Mouse (Mus musculus) MN1 (cell line): ENCODE measurements at regions not wholly inside any gene's neighbourhood (a gene's known extent, or its start where the extent isn't known, plus 50 kb on each side); places are given as distances from the start of the nearest gene placed in this dataset.

Experiments
- DNase-seq: peaks from one replicate; pipeline ENCODE4 v3.0.0-alpha.2; 2016; ENCODE audit warnings: low spot score

DNA sequence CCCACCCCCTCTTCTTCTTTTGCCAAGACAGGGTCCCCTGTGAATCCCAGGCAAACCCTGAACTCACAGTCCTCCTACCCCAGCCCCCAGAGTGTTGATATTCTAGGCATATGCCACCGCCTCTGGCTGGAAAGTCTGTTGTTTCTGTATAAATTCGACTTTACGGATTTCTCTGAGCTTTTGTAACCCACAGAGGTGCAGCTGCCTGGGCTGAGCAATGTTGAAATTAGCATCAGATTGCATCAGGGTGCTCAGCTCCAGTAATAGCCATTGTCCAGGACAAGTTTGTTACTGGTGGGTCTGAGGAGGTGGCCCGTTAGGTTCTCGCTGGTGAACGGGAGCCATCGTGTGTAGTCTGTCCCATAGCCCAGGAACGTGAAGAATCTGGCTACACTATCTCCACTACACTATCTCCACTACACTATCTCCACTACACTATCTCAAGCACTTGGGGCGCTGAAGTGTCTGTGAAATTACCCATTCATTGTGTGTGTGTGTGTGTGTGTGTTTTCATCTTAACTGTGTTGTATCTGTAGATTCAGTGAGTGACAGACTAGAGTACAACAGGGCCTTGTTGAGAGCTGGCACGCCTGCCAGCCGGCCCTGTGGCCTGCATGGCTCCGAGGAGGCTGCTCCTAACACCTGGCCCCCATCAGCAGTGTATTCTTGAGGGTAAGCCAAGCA, 92.4 kb upstream of the Hnrnpk start:
- peak; percentile 22 for DNase-seq

DNA sequence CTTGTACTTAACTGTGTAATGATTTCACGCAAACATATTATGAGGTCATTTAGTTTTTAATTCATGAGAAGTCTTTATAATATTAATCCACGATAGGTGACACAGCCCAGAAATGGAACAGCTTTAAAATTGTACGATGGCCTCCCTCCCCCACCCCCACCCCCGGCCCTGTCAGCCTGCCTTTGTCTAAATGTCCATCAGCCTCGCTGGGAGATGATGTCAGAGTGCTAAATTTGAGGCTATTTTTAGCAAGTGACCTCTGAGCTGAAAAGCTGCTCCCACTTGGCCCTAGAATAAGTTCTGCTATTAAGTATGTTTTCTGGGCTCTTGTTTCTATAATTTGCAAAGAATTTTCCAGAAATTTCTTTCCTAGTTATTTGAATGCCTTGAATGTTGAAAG, 91.6 kb upstream of the Hnrnpk start:
- peak; percentile 21 for DNase-seq

DNA sequence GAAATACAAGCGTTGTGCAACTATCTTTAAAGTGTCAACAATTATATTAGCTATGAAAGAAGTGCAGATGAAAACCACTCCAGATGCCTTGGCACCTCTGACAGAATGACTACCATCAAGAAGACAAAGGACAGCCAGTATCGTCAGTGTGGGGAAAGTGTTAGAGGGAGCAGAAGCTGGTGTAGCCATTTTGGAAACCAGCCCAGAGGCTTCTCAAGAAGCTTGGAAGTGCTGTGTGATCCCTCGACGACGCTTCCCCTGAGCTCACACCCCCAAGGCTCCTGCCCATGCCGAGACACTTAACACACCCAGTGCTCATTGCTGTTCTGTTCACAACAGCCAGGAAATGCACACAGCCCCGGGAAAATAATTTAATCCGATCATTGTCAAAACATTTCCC, 87.7 kb upstream of the Hnrnpk start:
- no peak for DNase-seq

DNA sequence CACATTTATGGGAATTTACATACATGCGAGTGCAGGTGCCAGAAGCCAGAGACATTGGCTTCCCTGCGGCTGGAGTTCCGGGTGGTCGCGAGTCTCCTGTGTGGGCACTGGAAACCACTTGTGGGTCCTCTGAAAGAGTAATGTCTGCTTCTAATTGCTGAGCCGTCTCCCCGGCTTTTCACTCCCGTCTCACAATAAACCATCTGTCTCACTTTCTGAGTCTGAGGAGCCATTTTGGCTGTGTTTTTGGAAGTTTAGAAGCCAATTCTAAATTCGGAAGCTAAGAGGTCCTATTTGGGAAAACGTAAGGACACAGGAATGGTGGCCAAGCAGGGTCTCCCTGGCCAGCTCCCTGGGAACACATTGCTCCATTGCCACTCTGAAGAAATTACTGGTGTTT, 81.9 kb upstream of the Hnrnpk start:
- no peak for DNase-seq

DNA sequence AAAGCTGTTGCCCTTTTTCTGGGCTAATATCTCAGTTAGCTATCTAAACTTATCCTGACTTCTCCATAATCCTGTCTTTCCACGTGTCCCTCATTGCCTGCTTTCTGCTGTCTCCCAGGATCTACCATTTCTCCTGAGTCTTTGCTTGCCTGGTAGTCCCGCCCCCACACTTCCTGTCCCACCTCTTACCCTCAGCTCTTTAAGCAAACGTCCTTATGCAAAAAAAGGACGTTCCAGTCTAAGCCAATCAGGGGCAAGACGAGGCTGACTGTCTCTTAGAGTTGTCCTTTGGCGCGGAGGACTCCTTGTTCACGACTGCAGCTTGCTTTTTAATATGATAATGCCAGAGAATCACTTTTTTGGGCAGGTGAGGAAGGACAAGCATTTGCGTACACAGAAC, 79.6 kb upstream of the Hnrnpk start:
- DNase-seq: no peak

DNA sequence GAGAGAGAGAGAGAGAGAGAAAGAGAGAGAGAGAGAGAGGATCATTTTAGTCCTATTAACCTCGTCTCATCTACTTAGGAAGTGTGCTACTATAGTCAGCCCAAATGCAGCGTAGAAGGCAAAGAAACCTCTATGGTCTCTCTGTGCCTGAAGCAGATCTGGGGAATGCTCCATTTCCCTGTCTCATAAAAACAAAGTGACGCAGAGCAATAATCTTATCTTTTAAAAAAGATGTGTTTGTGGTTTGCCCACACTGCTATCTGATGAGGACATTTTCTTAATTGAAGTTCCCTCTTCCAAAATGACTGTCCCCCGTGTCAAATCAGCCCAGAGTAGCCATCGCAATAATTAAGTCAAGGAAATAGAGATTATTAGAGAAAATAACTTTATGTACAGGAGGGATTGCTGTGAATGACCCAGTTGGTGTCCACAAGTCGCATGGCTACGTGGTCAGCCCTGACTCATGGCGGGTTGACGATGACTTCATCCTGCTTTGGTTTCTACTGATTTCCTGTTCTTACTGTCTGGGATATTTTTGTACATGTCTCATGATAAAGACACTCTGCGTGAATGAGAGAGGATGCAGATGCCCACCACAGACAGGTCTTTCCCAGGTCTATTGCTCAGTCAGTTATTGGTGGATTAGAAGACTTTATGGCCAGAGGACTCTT, 77.9 kb upstream of the Hnrnpk start:
- DNase-seq: peak; percentile 15

DNA sequence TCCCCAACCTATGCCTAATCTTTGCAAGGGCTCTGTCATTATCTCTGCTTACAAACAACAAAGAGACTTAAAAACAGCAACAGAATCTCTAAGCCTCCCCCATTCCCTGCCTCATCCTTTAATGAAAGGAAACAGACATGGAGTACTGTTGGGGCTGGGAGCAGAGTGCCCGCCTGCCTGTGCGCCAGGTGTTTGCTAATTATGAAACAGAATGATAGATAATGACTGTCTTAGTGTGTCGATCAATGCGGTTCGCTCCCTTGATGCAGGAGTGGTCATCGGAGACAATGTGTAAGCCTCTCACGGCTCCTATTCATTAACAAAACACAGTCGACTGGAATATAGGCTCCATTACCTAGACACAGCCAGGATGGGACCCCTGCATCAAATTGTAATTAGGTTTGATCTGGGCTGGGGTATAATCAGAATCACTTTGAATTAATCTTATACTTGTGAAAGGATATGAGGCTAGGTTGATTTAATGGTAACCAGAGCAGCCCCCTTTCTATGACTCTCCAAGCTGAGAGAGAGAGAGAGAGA, 77.3 kb upstream of the Hnrnpk start:
- DNase-seq: no peak

DNA sequence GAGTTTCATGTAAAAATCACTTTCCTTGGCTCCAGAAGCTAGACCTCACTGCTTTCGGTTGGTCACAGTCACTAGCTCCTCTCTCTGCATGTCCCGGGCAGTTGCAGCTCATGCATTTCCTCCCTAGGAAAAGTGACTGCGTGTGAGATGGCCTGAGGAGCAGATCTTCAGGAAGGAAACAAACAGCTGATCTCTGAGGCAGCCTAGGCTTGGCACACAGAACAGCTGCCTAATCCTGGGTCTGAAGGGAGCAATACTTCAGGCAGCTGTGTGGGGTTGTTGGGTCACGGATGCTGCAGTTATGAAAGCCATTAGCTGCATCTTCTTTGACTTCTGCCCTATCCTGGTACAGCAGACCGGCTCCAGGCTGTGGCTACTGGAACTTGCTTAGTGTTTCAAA, 75.3 kb upstream of the Hnrnpk start:
- no peak for DNase-seq

DNA sequence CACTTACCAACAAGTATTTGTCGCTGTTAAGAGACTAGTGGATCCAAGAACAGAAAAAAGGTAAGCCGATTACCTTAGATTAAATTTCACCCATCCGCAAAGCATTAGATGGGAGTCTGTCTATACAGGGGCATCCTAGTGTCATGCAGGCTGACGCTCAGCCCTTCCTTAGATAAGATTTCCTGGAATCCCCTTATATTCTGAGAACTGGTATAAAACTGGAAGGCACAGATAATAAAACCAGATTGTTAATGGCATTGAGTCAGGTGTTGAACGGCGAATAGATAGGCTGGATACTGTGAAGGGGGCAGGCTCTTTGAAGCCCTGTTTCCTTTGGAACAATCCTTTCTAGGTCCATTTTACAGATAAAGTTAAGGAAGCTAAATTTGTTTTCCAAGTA, 74.1 kb upstream of the Hnrnpk start:
- DNase-seq: no peak

DNA sequence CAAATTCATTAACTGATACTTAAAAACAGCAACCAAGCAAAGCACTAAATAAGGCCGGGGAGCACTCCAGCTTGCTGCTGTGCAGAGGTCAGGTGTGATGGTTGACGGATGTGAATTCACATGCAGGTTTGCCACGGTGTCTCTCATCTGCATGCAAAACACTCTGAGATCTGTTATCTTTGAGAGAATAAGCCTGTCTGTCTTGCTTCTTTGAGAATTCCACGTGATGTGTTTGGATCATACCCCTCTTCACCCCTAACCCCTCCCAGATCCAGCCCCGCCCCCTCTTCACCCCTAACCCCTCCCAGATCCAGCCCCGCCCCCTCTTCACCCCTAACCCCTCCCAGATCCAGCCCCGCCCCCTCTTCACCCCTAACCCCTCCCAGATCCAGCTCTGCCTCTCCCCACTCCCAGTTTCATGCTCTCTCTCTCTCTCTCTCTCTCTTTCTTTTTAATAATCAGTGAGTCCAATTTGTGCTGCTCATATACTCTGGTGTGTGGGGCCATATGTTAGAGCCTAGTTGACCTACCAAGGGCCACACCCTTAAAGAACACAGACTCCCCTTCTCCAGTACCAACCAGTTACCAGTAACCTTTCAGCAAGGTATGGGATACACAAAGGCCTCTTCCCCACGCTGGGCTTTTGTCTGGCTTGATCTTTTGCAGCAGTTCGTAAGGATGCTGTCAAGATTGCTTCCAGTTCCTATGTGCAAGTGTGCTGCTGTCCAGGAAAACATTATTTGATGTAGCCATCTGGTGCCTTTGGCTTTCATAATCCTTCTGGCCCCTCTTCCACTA, 73.1 kb upstream of the Hnrnpk start:
- DNase-seq: no peak

DNA sequence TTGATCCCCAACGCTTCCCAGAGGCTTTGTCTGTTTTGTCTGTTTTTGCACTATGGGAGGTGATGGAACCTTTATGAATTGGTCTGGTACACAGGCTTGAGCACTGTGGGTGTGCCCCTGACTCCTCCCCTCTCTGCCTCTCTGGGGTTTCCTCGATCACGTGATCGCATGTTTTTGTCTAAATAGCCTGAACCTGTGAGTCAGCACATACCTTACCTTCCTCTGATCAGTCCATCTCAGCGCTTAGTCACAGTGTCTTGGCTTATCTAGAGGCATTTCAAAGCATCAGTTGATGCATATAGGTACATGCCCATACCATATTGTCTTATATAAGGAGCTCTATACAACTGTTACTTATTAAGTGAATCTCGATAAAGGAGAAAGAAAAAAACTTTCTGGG, 72.4 kb upstream of the Hnrnpk start:
- DNase-seq: no peak

DNA sequence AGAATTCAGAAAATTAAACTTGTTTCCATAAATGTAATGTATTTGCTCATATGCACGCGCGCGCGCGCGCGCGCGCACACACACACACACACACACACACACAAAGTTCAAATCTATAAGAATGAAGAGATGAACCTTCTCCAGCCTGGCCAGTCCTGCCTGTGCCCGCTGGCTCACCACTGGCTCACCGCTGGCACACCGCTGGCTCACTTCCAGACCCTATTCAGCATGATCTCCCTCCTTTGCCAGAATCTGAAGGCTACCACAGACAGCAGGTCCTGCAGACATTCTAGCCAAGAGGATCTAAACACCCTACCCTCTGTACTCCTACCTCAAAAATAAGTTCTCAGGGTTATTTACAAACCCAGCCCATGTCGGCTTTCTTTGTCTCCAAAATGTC, 69.3 kb upstream of the Hnrnpk start:
- no peak for DNase-seq

DNA sequence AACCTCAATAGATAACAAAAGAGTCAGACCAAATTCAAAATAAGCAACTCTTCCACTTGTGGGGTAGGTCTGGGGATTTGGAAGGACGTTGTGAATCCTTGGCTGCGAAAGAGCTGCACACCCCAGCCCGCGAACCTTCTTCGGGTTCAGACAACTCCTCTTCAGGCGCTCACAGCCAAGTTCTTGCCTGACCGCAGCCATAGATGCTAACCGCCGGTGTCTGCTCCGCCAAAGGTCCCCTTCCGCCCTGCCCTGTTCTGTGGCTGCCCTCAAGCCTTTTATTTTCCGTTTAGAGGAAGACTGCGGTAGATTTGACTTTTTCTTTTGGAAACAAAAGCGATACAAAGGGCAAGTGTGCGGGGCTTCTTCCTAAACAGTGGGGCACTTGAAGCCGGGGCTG, 68.6 kb upstream of the Hnrnpk start:
- no peak for DNase-seq

DNA sequence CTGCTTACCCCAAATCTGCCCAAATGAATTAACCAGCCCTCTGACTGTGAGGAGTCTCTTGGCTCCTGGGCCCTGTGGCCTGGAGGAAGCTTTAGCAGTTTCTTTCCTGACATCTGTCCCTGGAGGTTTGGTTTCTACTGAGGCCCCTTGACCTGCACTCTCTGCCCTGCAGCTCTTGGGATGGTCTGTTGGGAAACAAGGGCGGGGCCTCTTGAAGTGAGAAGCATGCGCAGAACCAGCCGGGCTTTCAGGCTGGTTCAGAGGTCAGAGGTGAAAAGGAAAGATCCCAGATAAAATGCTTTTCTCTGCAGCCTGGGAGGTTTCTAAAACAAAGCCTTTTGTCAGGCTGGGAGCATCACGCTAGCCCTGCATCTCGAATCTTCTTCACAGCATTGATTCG, 66.6 kb upstream of the Hnrnpk start:
- DNase-seq: no peak

DNA sequence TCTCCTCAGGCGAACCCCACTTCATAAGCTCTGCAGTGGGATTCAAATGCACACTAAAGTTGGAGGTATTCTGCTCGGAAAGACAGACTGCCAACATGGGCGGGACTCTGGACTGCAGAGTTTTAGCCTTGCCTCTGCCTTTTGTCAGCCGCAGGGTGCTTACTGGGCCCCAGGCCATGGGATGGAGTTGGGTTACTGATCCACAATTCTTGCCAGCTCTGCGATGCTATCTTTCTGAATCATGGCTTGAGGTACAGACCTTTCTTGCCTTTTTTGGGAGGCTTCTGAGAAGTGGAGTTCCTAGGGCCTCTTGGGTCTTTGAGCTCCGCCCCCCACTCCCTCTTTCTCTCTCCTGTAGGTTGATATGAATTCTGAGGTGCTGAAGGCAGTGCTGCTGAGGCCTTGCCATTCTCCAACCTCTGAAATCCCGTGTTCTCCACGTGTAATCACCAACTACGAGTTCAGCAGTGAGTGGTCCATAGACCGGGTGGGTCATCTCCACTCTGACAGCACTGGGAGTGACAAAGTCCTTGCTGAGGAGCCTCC, 64.0 kb upstream of the Hnrnpk start:
- no peak for DNase-seq

DNA sequence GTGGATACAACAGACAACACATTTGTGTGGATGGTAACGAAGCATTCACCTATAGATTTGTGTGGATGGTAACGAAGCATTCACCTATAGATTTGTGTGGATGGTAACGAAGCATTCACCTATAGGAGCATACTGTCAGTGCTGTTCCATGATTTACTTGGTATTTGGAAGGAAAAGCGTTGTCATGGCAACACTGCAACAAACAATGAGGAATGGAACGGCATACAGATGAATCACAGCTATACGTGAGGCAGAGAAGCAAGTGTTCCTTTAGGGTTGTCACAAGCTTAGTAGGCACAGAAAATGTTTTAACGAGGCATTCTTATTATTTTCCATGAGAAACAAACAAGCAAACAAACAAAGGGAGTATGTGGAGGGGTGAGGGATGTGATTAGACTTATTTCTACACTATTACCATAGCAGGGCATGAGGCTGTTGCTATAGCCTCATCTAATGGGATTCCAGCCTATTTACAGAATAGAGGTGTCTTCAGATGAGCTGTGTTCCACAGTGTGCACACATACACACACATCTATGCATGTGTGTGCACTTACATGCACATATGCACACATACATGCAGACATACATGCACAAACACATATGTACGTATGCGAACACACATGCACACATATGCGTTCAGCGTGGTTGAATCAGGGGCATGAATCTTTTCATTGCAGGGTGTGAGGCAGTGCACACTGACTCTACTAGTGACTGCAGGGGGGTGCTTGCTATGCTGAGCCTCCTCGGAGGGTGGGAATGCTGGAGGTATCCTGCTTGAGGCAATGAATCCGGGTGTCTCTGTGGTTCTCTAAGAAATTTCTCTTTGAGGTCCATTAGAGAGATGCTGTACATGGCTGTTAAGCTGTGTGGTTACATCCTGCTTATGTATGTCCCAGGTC, 62.3 kb upstream of the Hnrnpk start:
- DNase-seq: no peak
